Mouse (Mus musculus) liver, adult 2 months (tissue): ENCODE measurements at regions not wholly inside any gene's neighbourhood (a gene's known extent, or its start where the extent isn't known, plus 50 kb on each side); places are given as distances from the start of the nearest gene placed in this dataset.

Experiments used
- CTCF ChIP-seq: fragments of 200-500 bp; IDR thresholded peaks from 2 replicates; pipeline ENCODE4 v1.5.1; 2011; ENCODE audit warnings: low read depth, low read length, control low read depth
- POLR2A ChIP-seq: fragments of 200-500 bp; IDR thresholded peaks from 2 replicates; pipeline ENCODE4 v1.6.1; 2011; ENCODE audit warnings: low read length, control low read depth; ENCODE audit not compliant: insufficient read depth; ENCODE audit errors: extremely low read depth

- TF ChIP-seq CTCF (no peak), POLR2A (no peak)
Observed at GRCm38 (mm10) chr19:35180102-35180501, 257.9 kb downstream of the Kif20b start.
